Mouse (Mus musculus) forebrain, embryonic 10.5 days (tissue): ENCODE measurements around the gene Wapl. TPM values are rescaled to one million over a fixed set of nuclear protein-coding genes. Genes with fewer than 3 reads are reported as not detected.

ENCODE experiments used
- DNase-seq: peaks from one replicate; pipeline ENCODE4 v3.0.0-alpha.2; 2017; ENCODE audit warnings: low spot score; ENCODE audit errors: extremely low spot score
- H3K27ac ChIP-seq: fragments of 300-500 bp; sonication (generic); 2 replicates; pipeline ENCODE4 v1.5.1; 2016; ENCODE audit warnings: mild to moderate bottlenecking
- H3K27me3 ChIP-seq: fragments of 300-500 bp; sonication (generic); 2 replicates; pipeline ENCODE4 v1.6.1; 2016; ENCODE audit warnings: mild to moderate bottlenecking; ENCODE audit not compliant: poor library complexity, severe bottlenecking
- H3K36me3 ChIP-seq: fragments of 300-500 bp; sonication (generic); replicated peaks from 2 replicates; pipeline ENCODE4 v1.6.1; 2016; ENCODE audit warnings: mild to moderate bottlenecking, moderate library complexity
- H3K4me1 ChIP-seq: fragments of 300-500 bp; sonication (generic); 2 replicates; pipeline ENCODE4 v1.6.1; 2016
- H3K4me3 ChIP-seq: fragments of 300-500 bp; sonication (generic); 2 replicates; pipeline ENCODE4 v1.5.1; 2016; ENCODE audit warnings: mild to moderate bottlenecking, moderate library complexity
- H3K9me3 ChIP-seq: fragments of 300-500 bp; sonication (generic); 2 replicates; pipeline ENCODE4 v1.6.1; 2016; ENCODE audit warnings: mild to moderate bottlenecking, moderate library complexity
- WGBS: fragments of 180-500 bp; shearing (Covaris S2); methylation state at CpG from one replicate; pipeline ENCODE4 v1.1.7; 2016; 5-methylcytosine and 5-hydroxymethylcytosine counted together
- polyA plus RNA-seq: library from polyadenylated mRNA; unstranded; fragments of >200 nt; fragmentation: Nextera tagmentation; extraction: Ambion mirVana; gene quantifications from 2 replicates; pipeline ENCODE4 v1.2.1, GENCODE M21; 2016

The Wapl gene
- polyA plus RNA-seq, 1 experiment from 2014 or later, result 25.7 TPM

- H3K4me3 ChIP-seq, result no peak overlapping the region
- H3K27ac ChIP-seq, result no peak overlapping the region
- no peak for DNase-seq
- peaks cover 65% of the 10 kb centered on the region for H3K36me3 ChIP-seq
- H3K9me3 ChIP-seq, result no peaks in the 10 kb centered on the region
- 95% methylated on average over 3 of the region's 3 CpGs for WGBS
- H3K27me3 ChIP-seq, result no peaks in the 10 kb centered on the region
- H3K4me1 ChIP-seq, result no peaks in the 10 kb centered on the region
These were observed 44.4 kb downstream of the Wapl start for GRCm38 (mm10) chr14:34718150-34718549.

- Histone ChIP-seq H3K27me3 (no peaks in the 10 kb centered on the region), H3K9me3 (no peaks in the 10 kb centered on the region), H3K27ac (no peak overlapping the region), H3K4me1 (no peaks in the 10 kb centered on the region), H3K4me3 (no peak overlapping the region), H3K36me3 (peaks cover 73% of the 10 kb centered on the region)
- 92% methylated on average over 2 of the region's 2 CpGs for WGBS
- no peak for DNase-seq
These were observed 54.0 kb downstream of the Wapl start for GRCm38 (mm10) chr14:34727709-34728108.

GRCm38 (mm10) chr14:34735405-34735804, 61.7 kb downstream of the Wapl start:
- H3K27ac ChIP-seq, result no peak overlapping the region
- no peak overlapping the region for H3K4me3 ChIP-seq
- no peak for DNase-seq
- no peaks in the 10 kb centered on the region for H3K9me3 ChIP-seq
- H3K27me3 ChIP-seq, result no peaks in the 10 kb centered on the region
- H3K36me3 ChIP-seq, result peaks cover 73% of the 10 kb centered on the region
- H3K4me1 ChIP-seq, result no peaks in the 10 kb centered on the region
- WGBS, result 92% methylated on average over 5 of the region's 5 CpGs

- no peaks in the 10 kb centered on the region for H3K4me1 ChIP-seq
- DNase-seq, result no peak
- peaks cover 87% of the 10 kb centered on the region for H3K36me3 ChIP-seq
- WGBS, result 98% methylated on average over 1 of the region's 1 CpGs
- H3K9me3 ChIP-seq, result no peaks in the 10 kb centered on the region
- no peak overlapping the region for H3K27ac ChIP-seq
- no peak overlapping the region for H3K4me3 ChIP-seq
- H3K27me3 ChIP-seq, result no peaks in the 10 kb centered on the region
These were observed 71.7 kb downstream of the Wapl start for GRCm38 (mm10) chr14:34745401-34745800.

- Histone ChIP-seq H3K9me3 (no peaks in the 10 kb centered on the region), H3K36me3 (peaks cover 5% of the 10 kb centered on the region), H3K4me1 (no peaks in the 10 kb centered on the region), H3K27me3 (no peaks in the 10 kb centered on the region), H3K4me3 (no peak overlapping the region), H3K27ac (no peak overlapping the region)
- 90% methylated on average over 3 of the region's 3 CpGs for WGBS
- no peak for DNase-seq
These were observed 82.0 kb downstream of the Wapl start for GRCm38 (mm10) chr14:34755731-34756130.

GRCm38 (mm10) chr14:34759938-34760337, 86.2 kb downstream of the Wapl start:
- no peaks in the 10 kb centered on the region for H3K9me3 ChIP-seq
- peaks cover 14% of the 10 kb centered on the region for H3K4me1 ChIP-seq
- no peak for DNase-seq
- no peak overlapping the region for H3K27ac ChIP-seq
- no peaks in the 10 kb centered on the region for H3K36me3 ChIP-seq
- H3K4me3 ChIP-seq, result no peak overlapping the region
- WGBS, result 77% methylated on average over 2 of the region's 2 CpGs
- no peaks in the 10 kb centered on the region for H3K27me3 ChIP-seq

GRCm38 (mm10) chr14:34761082-34761959, 87.6 kb downstream of the Wapl start:
- no peaks in the 10 kb centered on the region for H3K27me3 ChIP-seq
- 94% methylated on average over 9 of the region's 9 CpGs for WGBS
- H3K9me3 ChIP-seq, result no peaks in the 10 kb centered on the region
- H3K27ac ChIP-seq, result no peak overlapping the region
- no peaks in the 10 kb centered on the region for H3K36me3 ChIP-seq
- peaks cover 14% of the 10 kb centered on the region for H3K4me1 ChIP-seq
- no peak overlapping the region for H3K4me3 ChIP-seq
- no peak for DNase-seq

GRCm38 (mm10) chr14:34762682-34763081, 89.0 kb downstream of the Wapl start:
- WGBS, result 52% methylated on average over 10 of the region's 10 CpGs
- Histone ChIP-seq H3K9me3 (no peaks in the 10 kb centered on the region), H3K4me1 (peaks cover 14% of the 10 kb centered on the region), H3K27me3 (no peaks in the 10 kb centered on the region), H3K27ac (no peak overlapping the region), H3K4me3 (no peak overlapping the region), H3K36me3 (no peaks in the 10 kb centered on the region)
- no peak for DNase-seq

- peaks cover 23% of the 10 kb centered on the region for H3K4me1 ChIP-seq
- DNase-seq, result no peak
- H3K27ac ChIP-seq, result no peak overlapping the region
- 74% methylated on average over 10 of the region's 10 CpGs for WGBS
- no peak overlapping the region for H3K4me3 ChIP-seq
- no peaks in the 10 kb centered on the region for H3K9me3 ChIP-seq
- peaks cover 2% of the 10 kb centered on the region; the same call in 1 of the 2 replicates for H3K27me3 ChIP-seq
- no peaks in the 10 kb centered on the region for H3K36me3 ChIP-seq
These were observed 90.2 kb downstream of the Wapl start for GRCm38 (mm10) chr14:34763771-34764539.

GRCm38 (mm10) chr14:34764908-34765307, 91.2 kb downstream of the Wapl start:
- H3K4me1 ChIP-seq, result peaks cover 31% of the 10 kb centered on the region
- H3K36me3 ChIP-seq, result no peaks in the 10 kb centered on the region
- no peak overlapping the region for H3K4me3 ChIP-seq
- H3K27me3 ChIP-seq, result peaks cover 11% of the 10 kb centered on the region
- no peak for DNase-seq
- no peaks in the 10 kb centered on the region for H3K9me3 ChIP-seq
- WGBS, result 87% methylated on average over 9 of the region's 9 CpGs
- no peak overlapping the region for H3K27ac ChIP-seq

- no peaks in the 10 kb centered on the region for H3K9me3 ChIP-seq
- no peak overlapping the region for H3K27ac ChIP-seq
- H3K36me3 ChIP-seq, result no peaks in the 10 kb centered on the region
- peaks cover 16% of the 10 kb centered on the region for H3K27me3 ChIP-seq
- no peak for DNase-seq
- H3K4me3 ChIP-seq, result no peak overlapping the region
- WGBS, result 89% methylated on average over 7 of the region's 7 CpGs
- H3K4me1 ChIP-seq, result peaks cover 31% of the 10 kb centered on the region
These were observed 91.7 kb downstream of the Wapl start for GRCm38 (mm10) chr14:34765380-34765779.

GRCm38 (mm10) chr14:34766181-34766580, 92.5 kb downstream of the Wapl start:
- Histone ChIP-seq H3K4me3 (no peak overlapping the region), H3K36me3 (no peaks in the 10 kb centered on the region), H3K27ac (no peak overlapping the region), H3K4me1 (peaks cover 31% of the 10 kb centered on the region), H3K9me3 (no peaks in the 10 kb centered on the region), H3K27me3 (peaks cover 23% of the 10 kb centered on the region)
- DNase-seq, result no peak
- WGBS, result 95% methylated on average over 5 of the region's 5 CpGs

GRCm38 (mm10) chr14:34768373-34768772, 94.6 kb downstream of the Wapl start:
- peak; percentile 63 for DNase-seq
- Histone ChIP-seq H3K36me3 (no peaks in the 10 kb centered on the region), H3K27me3 (peaks cover 27% of the 10 kb centered on the region), H3K9me3 (no peaks in the 10 kb centered on the region), H3K4me3 (peak overlapping the region; percentile 61), H3K27ac (no peak overlapping the region), H3K4me1 (peaks cover 30% of the 10 kb centered on the region)
- WGBS, result under 1% methylated on average over 10 of the region's 10 CpGs
